Mouse (Mus musculus): ENCODE data around the gene Faf2. TPM values are rescaled to one million over a fixed set of nuclear protein-coding genes. Genes with fewer than 3 reads are reported as not detected.

Gene Faf2
- polyA plus RNA-seq, 1 experiment from 2014 or later, result 68.9 TPM

DNA sequence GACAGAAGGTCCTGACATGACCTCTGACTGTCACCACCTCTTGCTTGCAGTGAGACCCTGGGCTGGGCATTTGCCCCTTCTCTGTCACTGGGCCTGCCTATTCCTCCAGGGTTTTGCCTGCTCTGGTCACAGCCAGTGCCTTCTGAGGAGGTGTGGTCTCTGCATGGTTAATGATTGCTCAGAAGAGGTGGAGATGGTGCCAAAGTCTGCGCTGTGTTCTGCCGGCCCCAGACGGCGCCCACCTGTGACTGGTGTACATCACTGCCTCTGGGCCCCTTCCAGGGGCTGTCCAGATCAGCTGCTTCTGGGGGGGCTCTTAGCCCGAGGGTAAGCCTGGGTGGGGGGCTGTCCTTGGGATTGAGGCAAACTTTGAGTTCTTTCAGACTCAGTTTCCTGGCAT, 79.7 kb downstream of the Faf2 start, which contains the start of gene Cdhr2:
Gene Cdhr2 (plus strand): TSS at position 219 of the 400 bp plus-strand sequence.
- Histone ChIP-seq H3K27me3 (0 out of 2 replicates have a peak, but pooled peaks cover 5% of the 10 kb centered on the region), H3K9me3 (no peaks in the 10 kb centered on the region), H3K36me3 (no peaks in the 10 kb centered on the region), H3K4me2 (no peak within 1 kb of the TSS), H3K4me1 (replicated peaks) (no peaks in the 10 kb centered on the region), H3K4me3 (no peak within 1 kb of the TSS), H3K9ac (no peak within 1 kb of the TSS), H3K27ac (no peak within 1 kb of the TSS)
- WGBS, result 64% methylated on average over 5 of the region's 5 CpGs
- no peak for ATAC-seq (ENCODE audit: low FRiP score)

GRCm38 (mm10) chr13:54702507-54702906, 80.9 kb downstream of the Faf2 start:
- 44% methylated on average over 7 of the region's 7 CpGs for WGBS
- ATAC-seq (ENCODE audit: low FRiP score), result no peak
- Histone ChIP-seq H3K36me3 (no peaks in the 10 kb centered on the region), H3K4me2 (no peak overlapping the region), H3K27me3 (0 out of 2 replicates have a peak, but pooled peaks cover 5% of the 10 kb centered on the region), H3K27ac (no peak overlapping the region), H3K4me3 (no peak overlapping the region), H3K9me3 (no peaks in the 10 kb centered on the region), H3K4me1 (replicated peaks) (no peaks in the 10 kb centered on the region), H3K9ac (no peak overlapping the region)

DNA sequence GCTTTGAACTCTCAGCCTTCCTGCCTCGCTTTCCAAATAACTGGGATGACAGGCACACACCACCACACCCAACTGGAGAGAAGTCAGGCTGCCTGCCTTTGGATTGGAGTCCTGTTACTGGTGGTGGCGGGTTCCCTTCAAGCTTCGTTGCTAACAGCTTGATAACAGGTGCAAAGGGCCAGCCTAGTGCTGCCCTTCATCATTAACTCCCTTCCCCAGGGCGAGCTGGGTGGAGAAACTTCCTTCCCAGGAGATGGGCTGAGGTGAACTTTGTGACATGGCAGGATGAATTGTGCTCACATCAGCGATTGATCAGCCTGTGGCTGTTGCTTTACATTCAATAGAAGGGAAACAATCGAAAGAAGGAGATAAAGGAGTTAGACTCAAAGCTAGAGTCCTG, 83.3 kb downstream of the Faf2 start:
- no peak overlapping the region for H3K27ac ChIP-seq
- H3K4me2 ChIP-seq, result no peak overlapping the region
- no peak for ATAC-seq (ENCODE audit: low FRiP score)
- no peaks in the 10 kb centered on the region for H3K9me3 ChIP-seq
- WGBS, result 58% methylated on average over 6 of the region's 6 CpGs
- H3K9ac ChIP-seq, result no peak overlapping the region
- no peaks in the 10 kb centered on the region for H3K36me3 ChIP-seq
- no peak overlapping the region for H3K4me3 ChIP-seq
- no peaks in the 10 kb centered on the region for H3K4me1 ChIP-seq (replicated peaks)
- H3K27me3 ChIP-seq, result 0 out of 2 replicates have a peak, but pooled peaks cover 5% of the 10 kb centered on the region

GRCm38 (mm10) chr13:54710866-54711265, 89.3 kb downstream of the Faf2 start:
- no peak overlapping the region for H3K4me2 ChIP-seq
- H3K36me3 ChIP-seq, result no peaks in the 10 kb centered on the region
- no peak overlapping the region for H3K9ac ChIP-seq
- WGBS, result 86% methylated on average over 3 of the region's 3 CpGs
- H3K9me3 ChIP-seq, result no peaks in the 10 kb centered on the region
- H3K27ac ChIP-seq, result no peak overlapping the region
- no peak for ATAC-seq (ENCODE audit: low FRiP score)
- H3K4me3 ChIP-seq, result no peak overlapping the region
- H3K4me1 ChIP-seq (replicated peaks), result no peaks in the 10 kb centered on the region
- H3K27me3 ChIP-seq, result peaks cover 1% of the 10 kb centered on the region; the same call in 1 of the 2 replicates

Small RNA genes within 50 kb of the gene (microRNA-seq; reads per million reads assigned to microRNA genes)
- gene Gm24195, result not detected

Other genes with a start within 250 kb of the Faf2 start
- gene Thoc3, start 152.9 kb upstream of the Faf2 start, polyA plus RNA-seq (2015; fragmentation: Nextera tagmentation; extraction: Ambion mirVana), result 94.5 and 105 TPM in 2 replicates
- 21.0 and 21.4 TPM in 2 replicates for gene Simc1, start 118.0 kb upstream of the Faf2 start, polyA plus RNA-seq (2015; fragmentation: Nextera tagmentation; extraction: Ambion mirVana)
- gene 4833439L19Rik, start 56.3 kb upstream of the Faf2 start, polyA plus RNA-seq (2015; fragmentation: Nextera tagmentation; extraction: Ambion mirVana), result 239 and 245 TPM in 2 replicates
- gene Arl10, start 46.8 kb upstream of the Faf2 start, polyA plus RNA-seq (2015; fragmentation: Nextera tagmentation; extraction: Ambion mirVana), result 76.2 and 77.7 TPM in 2 replicates
- 53.0 and 53.1 TPM in 2 replicates for gene Nop16, start 31.7 kb upstream of the Faf2 start, polyA plus RNA-seq (2015; fragmentation: Nextera tagmentation; extraction: Ambion mirVana)
- 232 and 248 TPM in 2 replicates for gene Higd2a, start 31.6 kb upstream of the Faf2 start, polyA plus RNA-seq (2015; fragmentation: Nextera tagmentation; extraction: Ambion mirVana)
- 132 and 135 TPM in 2 replicates for gene Cltb, start 10.4 kb upstream of the Faf2 start, polyA plus RNA-seq (2015; fragmentation: Nextera tagmentation; extraction: Ambion mirVana)
- 86.8 and 87.6 TPM in 2 replicates for gene Rnf44, start 72.1 kb downstream of the Faf2 start, polyA plus RNA-seq (2015; fragmentation: Nextera tagmentation; extraction: Ambion mirVana)
- 0.08 and 0.14 TPM in 2 replicates for gene Cdhr2, start 79.7 kb downstream of the Faf2 start, polyA plus RNA-seq (2015; fragmentation: Nextera tagmentation; extraction: Ambion mirVana)
- 6.5 and 6.9 TPM in 2 replicates for gene Gprin1, start 128.1 kb downstream of the Faf2 start, polyA plus RNA-seq (2015; fragmentation: Nextera tagmentation; extraction: Ambion mirVana)
- gene Sncb, start 144.8 kb downstream of the Faf2 start, polyA plus RNA-seq (2015; fragmentation: Nextera tagmentation; extraction: Ambion mirVana), result 18.7 and 20.8 TPM in 2 replicates
- gene Eif4e1b, start 162.2 kb downstream of the Faf2 start, polyA plus RNA-seq (2015; fragmentation: Nextera tagmentation; extraction: Ambion mirVana), result not detected in 2 replicates
- 50.4 and 54.0 TPM in 2 replicates for gene Tspan17, start 167.6 kb downstream of the Faf2 start, polyA plus RNA-seq (2015; fragmentation: Nextera tagmentation; extraction: Ambion mirVana)

All from hindbrain, embryonic 13.5 days (tissue).